Mouse (Mus musculus): ENCODE data around the gene Fam20b.

DNA sequence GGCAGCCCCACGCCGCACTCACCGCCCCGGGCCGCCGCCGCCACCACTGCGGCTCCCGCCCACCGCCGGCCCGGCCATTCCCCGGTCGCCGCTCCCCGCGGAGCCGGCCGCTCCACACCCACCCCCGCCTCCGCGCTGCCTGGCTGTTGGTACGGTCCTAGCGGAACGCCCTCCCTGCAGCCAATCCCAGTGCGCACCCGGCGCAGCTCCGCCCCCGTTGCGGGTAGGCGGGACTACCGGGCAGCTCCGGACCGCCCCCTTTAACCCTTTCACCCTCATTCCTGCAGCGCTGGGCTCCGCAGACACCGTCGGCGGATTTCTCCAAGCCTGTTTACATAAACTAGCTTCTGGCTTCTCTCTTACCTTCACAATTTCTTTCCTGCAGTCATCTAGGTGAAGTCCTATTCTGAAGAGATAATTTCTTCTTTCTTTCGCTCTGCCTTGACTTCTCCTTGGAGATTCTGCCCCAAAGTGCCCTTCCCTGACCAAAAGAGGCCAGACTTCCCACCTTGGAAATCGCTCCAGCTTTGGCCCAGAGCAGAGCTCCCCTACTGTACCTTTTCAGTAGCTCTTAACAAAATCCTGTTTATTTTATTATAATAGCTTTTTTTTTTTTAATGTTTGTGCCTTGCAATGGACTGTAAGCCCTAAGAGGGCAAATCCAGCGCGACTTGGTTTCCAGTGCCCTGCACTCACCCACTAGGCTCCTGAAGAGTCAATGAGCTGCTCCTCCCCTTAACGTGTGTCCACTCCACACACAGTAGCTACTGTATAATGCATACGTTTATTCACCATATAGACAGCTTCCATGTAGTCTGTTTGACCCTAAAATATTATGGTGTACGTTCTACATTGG is at the start of gene Fam20b:
- no peak for TF ChIP-seq CTCF (IDR thresholded peaks at IDR 0.05; ENCODE audit: low read depth)
- TF ChIP-seq EP300 (IDR thresholded peaks at IDR 0.05; ENCODE audit: low read depth): no peak

Data from liver, embryonic 14.5 days (tissue).